Mouse (Mus musculus): ENCODE measurements around the gene Gnb3.

Gnb3 gene

DNA sequence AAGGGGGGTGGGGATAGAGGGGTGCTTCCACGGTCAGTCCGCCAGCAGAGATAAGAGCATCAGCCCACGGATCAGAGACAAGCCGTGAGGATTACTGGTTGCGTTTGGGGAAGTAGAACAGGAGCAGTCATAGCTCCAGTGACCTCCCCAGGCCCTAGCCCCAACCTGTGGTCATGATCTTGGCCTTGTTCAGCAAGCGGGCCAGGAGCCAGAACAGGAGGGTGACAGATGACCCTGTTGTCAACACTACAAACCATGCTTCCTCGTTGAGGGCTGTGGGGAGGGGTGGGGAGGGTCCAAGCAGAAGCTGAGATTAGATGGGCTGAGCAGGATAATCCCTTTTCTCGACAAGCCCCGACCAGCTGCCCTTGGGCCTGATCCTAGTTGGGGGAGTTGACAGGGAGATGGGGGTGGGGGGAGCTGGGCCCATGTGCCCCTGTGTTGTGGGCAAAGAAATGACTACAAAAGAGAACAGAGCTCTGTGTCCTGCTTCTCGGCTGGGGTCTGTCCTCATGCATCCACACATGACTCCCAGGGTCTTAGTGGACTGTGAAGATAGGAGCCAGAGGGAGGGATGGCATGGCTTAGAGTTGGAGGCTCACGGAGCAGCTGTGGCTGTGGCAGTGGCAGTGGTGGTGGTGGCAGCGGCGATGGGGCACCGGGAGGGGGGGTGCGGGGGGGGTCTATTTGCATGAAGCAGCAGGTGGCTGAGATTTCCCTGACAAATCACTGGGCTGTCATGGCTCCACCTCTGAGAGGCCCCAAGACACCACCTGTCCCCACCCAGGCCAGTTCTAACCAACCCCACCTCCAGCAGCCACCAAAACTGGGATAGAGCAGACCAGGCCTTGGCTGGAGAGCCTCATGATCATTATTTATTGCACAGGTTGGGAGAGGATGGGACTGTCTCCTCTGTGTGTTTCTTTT lies at the start of gene Gnb3:
Gene Gnb3, minus strand, starts transcription at position 35 of the 927 bp plus-strand sequence.
- no peak for DNase-seq

DNA sequence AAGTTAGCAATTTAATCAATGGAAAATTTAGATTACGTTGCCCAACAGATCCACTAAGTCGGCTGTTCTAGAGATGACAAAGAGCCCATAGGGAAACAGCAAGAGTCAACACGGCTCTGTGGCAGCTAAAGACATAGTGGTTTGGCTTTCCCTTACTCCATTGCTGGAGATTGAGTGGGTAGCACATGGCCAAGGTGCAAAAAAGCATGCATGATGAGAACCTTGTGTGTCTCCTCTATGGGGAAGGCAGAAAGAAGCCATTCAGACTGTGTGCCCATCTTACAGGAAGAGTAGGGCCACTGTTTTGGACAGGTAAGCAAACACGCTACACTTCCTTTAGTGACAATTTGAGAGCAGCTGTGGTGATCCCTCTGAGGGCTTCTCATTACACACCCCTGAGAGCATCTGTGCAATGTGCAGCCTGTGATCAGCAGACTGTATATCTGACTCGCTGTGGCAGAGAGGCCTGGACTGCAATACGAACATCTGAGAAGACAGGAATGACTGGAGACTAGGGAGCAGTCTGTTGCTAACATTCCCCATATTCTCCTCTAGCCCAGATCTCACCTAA lies 48.6 kb upstream of the Gnb3 start:
- DNase-seq = no peak

DNA sequence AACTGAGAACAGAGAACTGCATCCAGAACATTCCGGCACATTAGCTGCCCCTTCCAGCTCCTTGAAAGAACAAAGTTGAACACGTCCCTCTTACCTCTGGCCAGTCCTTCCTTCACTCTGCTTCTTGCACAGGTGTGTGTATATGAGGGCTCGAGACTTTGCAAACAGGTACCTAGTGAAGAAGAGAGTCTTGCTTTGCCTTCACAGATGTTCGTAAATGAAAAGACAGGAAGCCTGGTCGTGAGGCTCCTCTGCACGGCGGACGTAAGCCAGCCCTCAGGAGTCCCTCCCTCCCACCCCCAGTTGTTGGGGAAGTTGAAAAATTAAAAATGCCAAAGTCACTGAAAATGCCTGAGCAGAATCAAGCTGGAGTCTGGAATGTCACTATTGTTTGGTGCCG lies 47.9 kb upstream of the Gnb3 start, which contains the start of gene Cd4:
Gene Cd4, minus strand, starts transcription at position 236 of the 400 bp plus-strand sequence.
- DNase-seq = no peak

DNA sequence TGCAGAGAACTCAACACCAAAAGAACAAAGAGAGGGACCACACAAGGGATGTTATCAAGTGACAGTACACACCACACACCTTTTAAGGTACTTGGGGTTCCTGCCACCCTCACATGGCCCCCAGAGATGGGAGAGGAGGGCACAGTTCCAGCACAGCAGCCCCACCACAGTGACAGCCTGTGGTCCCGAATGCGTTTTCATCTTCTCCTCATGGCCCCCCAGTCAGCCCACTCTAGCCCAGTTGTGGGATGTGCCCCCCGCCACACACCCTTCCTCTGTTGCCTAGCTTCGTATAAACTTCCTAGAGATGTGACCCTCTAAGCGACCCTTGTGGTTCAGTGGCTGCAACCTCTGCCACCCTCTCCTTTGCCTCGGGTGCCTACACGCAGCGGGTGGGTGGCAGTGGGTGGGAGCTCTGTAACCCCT lies 45.9 kb upstream of the Gnb3 start:
- no peak for DNase-seq

DNA sequence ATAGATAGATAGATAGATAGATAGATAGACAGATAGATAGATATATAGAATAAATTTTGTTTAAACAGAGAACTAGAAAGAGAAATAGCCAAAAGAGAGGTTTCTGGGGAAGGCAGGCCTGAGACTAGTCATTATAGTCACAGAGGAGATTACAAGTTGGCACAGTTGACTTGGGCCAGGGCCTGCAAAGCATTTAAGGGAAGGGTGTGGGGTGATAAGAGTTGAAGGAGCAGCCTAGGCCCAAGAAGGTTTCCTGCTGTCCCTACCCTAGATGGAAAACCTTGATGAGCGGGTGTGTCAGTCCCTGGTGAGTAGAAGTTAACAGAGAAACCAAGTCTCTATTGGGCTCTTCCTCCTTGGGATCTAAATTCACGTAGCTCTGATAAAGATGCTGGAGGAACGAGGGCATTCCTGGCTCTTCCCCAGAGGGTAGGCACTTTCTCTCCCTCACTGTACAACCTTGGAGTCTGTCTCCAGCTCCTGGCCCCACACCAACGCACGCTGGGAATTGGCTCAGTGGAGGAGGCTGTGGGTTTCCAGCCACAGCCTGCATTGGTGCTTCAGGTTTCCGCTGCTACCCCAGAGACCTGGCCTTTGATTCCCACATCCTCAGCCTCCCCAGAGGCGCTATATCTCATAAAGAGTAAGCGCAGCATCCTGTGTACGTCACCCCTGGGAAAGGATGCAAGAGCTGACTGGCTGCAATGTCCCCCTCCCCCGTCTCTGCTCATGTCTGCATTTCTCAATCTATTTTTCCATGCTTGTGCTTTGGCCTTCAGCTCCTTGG lies 44.8 kb upstream of the Gnb3 start:
- DNase-seq = no peak

DNA sequence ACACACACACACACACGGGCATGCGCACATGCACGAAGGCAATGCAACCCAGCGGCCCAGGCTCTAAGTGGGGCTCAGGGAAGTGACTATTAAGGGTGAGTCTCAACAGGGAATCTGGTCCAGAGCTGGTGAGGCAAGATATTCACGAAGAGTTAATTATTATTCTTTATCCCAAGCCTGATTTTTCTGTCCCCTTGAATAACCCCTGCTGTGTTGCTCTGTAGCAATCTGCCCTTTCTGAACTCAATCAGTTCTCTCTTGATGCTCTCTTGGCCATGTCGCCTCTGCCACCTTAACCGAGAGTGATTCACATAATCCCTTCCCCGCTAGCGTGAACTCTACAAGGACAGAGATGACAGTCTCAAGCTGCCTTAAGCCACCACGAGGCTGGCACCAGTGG lies 43.3 kb upstream of the Gnb3 start:
- no peak for DNase-seq

DNA sequence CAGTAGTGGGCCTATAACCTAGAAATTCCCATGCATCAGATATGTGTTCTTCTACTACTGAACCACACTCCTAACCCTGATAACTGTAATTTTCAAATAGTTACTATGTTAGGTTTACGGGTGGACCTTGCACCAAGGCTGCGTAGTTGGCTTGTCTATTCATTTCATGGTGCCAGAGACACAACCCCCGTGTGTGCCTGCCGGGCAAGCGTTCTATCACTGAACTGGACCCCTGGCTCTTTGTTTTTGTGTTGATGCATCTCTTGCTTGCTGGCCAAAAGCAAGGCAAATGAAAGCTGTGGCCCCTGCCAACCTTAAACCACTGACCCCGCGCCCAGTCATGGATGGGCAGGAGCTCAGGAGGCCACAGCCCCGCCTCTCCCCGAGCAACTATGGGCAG lies 41.7 kb upstream of the Gnb3 start:
- no peak for DNase-seq

DNA sequence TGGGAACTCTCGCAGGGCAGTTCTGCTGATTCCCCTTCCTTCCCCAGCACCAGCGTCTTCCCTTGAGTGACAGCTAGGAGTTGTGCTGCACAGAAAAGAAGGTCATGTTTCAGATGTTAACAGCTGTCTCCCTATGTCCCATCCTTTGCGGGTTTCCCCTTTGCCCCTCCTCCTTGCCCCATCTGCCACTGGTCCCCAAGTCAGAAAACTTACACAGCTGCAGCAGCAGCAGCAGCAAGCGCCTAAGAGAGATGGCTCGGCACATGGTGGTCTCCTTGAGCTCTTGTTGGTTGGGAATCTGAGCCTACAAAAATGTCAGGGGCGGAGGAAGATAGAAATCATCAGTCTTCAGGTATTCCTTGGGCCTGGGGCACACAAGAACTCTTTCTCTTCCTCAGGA lies 39.3 kb upstream of the Gnb3 start:
- DNase-seq = no peak

DNA sequence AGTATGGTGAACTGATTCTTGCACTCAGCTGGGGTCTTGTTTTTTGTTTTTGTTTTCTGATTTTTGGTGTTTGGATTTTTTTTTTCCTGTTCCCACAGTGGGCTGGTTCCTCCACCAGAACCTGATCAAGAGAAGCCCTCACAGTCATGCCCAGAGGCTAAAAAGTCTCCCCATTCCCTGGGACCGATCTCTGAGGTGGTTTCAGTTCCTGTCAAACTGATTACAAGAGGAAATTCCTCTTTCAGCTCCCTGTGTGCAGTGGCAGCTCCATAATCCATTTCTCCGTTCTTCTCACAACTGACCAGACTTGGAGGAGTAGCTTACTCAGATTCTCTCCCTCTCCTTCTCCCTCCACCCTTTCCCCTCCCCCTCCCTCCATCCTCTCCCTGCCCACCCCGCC lies 34.3 kb upstream of the Gnb3 start:
- DNase-seq = no peak

DNA sequence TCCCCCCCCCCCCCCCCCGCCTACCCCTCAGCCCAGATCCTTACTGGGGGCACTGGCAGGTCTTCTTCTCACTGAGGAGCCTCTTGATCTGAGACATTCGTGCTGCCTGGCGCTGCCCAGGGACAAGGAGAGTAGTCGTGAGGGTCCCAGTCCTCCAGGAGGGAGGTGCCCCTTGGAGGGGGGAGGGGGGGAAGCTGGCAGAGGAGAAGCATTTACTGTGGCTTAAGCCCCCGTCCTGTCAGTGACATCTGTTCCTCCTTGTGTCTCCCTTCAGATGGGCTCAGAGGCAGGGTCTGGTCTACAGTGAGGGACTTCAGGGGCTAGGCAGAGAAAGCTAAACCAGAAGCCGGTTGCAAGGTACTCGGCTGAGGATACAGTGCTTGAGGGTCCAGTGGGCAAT lies 26.5 kb upstream of the Gnb3 start:
- DNase-seq = no peak

DNA sequence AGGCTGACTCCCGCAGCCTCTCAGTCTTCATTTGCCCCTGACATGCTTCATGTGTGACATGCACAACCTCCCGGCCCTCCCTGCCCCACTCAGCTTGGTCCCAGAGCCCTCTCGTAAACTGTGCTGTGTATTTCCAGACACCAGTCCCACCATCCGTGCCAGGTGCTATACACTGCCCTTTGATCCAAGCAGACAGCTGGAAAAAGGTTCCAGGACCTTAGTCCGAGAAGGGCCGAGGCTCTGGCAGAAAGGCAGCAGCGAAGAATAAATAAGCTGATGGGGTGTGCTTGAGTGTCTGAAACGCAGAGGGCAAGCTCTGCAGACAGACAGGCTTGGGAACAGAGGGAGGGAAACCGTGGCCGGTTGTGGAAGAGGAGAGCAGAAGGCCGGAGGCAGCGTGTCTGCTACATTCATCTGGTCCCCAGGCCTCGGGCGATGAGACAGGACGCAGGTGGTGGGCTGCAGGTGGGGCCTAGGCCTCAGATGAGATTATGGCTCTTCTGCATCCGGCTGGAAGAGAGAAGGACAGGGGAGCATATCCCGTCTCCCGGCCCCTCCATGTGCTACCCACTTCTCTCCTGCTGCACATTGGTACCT lies 25.8 kb upstream of the Gnb3 start:
- DNase-seq = no peak

DNA sequence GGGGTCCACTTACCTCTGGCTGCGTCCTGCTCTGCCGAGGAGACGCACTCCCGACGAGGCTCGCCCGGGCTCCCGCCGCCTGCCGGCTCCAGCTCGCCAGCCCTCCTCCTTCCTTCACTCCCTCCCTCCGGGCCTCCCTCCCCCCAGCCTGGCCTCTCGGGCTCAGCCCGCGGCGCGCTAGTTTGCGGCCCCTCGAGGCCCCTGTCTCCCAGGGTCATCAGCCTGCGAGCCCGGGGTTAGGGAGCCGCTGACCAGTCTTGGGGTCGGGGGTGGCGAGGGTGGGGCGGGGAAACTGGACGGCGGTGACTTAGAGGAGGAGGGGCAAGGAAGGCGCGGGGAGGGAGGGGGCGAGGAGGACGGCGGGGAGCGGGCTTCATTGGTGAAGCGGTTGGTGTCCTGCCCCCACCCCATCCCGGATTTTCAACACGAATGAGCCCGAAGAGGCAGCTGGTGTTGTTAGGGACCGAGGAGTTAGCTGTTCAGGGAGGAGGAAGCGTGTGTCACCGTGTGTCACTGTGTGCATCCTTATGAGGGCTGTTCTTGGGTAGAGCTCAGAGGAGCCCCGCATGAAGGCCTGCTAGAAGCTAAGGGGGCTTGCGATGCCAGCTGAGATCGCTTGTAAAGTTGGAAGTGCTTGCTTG lies 23.7 kb upstream of the Gnb3 start, which contains the start of gene Gpr162:
Gene Gpr162, minus strand, starts transcription at position 326 of the 641 bp plus-strand sequence.
- peak; percentile 42 to 45 for DNase-seq

DNA sequence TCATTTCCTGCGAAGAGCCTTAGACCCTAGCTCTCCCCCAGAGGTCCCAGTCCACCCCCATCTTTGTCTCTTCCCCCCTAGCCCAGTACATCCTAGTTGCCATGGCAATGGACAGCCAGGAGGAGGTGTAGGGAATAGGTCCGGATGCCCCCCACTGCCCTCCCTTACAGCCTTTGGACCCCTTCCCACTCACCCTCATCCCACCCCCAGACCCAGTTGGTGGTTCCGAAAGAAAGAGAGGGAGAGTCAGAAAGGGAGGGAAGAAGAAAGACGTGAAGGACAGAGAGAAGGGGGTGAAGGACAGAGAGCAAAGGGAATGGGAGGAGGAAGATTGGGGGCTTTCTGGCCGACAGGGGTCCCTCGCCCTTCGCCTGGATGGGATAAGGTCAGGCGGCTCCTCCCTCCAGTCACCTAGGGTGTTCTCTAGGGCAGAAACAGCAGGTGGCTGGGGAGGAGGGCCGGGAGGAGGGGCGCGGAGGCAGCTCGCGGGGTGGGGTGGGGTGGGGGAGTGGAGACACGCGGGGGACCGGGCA lies 23.1 kb upstream of the Gnb3 start:
- DNase-seq = no peak

DNA sequence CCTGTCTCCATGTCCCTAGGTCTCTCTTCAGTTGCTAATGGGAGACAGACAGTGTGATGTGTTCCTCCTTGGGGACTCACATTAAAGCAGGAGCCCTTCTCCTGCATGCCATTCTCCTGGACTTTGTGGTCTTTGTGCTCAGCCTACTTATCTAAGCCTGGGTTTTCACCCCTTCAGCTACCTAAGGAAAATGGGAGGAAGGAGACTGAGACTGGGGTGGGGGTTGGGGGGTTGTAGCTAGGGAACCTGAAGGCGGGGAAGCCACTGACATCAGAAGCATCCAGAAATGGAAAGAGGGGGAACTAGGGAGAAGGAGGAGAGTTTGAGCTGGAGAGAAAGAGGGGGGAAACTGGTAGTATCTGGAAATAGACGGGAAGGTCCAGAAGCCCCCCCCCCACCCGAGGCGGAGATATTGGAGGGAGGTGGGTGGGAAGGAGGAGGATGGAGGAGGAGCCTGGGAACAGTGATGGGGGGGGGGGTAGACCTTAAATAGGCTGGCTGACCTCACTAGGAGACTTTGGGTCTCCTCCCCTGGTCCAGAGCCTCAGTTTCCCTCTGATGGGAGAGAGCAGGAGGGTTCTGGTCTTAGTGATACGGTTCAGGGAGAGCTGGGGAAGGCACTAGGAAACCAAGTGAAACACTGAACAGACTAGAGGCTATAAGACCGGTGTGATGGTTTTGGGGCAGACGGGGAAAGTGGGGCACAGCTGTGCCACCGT lies 22.5 kb upstream of the Gnb3 start:
- no peak for DNase-seq

DNA sequence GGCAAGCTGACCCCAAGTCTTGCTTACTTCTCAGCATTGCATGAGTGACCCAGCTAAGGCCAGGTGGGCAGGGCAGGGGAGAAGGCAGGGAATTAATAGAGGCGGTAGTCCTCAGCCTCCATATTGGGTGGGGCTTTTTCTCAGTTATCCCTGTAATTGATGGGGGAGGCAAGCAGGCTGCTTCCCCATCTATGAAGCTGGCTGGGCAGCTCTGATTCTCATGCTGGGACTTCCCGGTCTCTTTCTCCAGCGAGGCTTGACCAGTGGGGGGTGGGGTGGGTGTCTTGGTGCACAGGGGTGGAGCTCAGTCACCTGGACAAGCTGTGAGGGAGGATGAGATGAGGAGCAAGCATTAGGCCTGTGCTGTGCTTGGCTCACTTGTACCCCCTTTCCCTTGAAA lies 21.7 kb upstream of the Gnb3 start:
- no peak for DNase-seq

DNA sequence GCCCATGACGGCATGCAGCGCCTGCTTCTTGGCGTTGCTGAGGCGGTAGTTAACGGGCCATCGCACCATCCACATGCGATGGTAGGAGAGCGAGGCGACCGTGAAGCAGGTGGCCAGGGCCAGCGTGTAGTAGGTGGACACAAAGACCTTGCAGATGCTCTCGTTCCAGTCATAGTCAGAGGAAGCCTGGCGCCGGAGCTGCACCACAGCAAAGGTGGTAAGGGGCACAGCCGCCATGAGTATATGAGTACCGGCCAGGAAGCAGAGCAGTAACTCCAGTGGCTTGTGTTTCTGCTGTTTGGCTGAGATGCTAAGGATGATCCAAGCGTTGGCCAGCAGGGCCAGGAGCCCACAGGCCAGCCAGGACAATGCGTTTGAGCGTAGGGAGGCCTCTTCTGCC lies 21.2 kb upstream of the Gnb3 start:
- DNase-seq = no peak

DNA sequence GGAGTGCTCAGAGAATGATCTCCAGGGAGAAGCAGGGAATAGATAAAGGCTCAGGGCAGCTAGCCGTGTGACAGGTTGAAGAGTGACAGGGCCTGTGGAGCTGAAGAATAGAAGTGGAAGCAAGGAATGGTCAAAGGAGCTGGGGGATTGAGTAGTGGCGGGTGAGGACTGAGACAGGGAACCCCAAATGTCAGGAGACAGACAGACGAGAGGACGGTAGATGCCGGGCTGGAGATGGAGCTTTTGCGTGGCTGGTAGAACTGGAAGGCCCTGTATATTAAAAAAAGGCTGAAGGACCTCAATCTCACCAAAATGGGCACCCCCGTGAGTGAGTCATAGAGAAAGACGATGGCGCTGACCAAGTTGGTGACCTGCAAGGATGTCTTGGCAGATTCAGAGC lies 20.4 kb upstream of the Gnb3 start:
- no peak for DNase-seq

DNA sequence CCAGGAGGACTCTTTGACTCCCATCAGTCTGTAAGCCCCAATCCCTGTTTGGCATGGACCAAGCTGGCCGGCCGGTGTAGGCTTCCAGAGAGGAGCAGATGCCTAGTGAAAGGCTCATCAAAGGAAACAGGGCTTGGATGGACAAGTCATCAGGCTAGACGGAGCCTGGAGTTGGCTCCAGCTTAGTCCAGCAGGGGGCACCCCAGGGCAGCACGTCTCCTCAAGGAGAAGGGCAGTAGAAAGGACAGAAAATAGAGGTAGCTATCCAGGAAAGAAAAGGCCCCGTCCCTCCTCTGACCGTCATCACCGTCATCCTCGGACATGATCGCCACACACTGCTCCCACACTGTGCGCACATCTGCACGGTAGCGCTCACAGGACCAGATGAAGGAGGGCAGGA lies 19.6 kb upstream of the Gnb3 start:
- DNase-seq = peak; percentile 91 to 92

DNA sequence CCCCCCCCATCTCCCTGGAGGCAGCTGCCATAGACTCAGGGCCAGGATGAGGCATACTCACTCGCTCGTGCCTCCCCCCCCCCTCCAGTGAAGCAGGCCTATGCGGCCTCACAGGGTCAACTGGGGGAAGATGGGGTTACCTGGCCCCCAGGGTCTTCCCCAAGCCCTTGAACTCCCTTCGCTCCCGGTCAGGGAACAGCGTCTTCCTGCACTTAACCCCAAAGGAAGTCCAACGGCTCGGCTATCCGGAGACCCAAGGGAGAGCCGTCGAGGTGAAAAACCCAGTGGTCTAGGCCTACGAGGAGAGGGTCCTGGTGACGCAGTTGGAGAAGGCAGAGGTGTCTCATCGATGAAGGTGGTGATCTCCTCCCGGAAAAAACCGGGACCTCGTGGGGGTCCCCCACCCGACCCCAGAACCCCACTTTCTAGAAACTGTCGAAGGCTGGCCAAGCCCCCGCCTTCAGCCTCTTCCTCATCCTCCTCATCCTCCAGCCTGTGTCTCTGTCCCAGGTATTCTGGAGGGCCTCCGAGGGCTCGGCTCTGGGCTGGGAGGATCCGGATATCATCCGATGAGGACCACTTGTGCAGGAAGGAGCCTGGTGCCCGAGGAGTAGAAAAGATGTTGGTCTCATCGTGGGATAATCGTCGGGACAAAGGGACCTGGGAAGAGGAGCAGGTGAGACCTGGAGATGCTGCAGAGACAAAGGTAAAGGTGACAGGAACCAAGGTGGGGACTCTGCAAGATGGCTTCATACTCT lies 18.7 kb upstream of the Gnb3 start:
- no peak for DNase-seq

DNA sequence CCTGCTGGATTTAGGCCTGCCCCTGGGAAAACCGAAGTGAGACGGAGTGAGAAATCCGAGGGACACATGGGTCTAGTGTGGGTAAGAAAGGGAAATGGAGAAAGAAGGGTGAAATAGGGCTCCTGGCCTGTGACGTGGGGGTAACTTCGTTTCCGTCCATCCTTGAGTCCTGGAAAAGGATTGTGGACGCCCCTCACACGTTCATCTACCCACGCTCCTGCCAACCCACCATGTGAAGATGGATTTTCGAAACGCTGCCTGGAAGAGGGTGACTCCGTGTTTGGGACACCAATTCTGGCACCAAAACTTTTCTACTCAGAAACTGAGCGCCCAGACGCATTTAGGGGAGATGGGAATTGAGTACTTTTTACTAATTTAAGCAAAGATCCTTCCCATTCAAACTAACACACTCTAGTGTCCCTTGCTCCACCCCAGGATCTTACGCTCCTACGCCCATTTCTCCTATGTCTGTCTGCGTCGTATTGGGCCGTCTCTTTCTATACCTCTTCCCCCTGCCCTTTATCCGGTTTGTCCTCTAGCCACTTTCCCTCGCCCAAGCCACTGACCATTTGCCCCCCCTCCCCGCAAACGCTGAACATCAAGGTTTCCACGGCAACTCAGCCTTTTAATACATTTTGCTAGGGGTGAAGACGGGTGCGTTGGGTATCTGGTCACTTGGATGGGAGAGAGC lies 17.9 kb upstream of the Gnb3 start:
- no peak for DNase-seq
